In the genomic region with DNA sequence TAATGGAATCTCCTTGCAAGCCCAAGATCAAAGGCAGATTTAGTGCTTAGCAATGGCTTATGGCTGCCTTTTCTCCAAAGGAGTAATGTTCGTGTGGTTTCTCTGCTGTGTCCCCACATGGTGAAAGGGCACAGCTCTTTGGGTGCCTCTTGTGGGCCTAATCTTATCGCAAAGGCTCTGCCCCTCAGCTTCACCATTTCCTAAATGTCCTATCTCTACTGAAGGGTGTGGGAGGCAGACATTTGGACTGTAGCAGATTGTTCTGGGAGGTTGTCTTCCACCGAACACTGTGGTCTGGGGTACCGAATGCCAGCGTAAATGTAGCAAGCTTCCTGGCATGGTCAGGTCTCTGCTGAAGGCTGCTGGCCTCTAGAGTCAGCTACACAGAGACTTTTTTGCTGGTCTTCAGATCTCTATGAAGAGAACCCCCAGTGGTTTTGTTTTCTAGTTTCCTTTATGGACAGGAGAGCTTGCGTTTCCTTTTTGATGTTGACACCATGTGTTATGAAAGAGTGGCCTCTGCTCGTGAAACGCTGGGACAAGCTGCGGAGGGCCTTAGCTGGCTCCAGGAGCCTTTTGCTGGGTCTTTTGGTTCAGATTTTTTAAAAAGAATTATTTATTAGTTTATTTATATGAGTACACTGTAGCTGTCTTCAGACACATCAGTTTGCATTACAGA, we compare ENCODE assay signal across 26 mouse cellular contexts. TPM values are rescaled to one million over a fixed set of nuclear protein-coding genes. Genes with fewer than 3 reads are reported as not detected.
A peak's percentile ranks its signal among the peaks of the same experiment; 100 is the strongest.
DNase-seq lines count a peak whose midpoint lies in the region; ATAC-seq and TF ChIP-seq lines count a peak whose summit lies in the region.
"Had no signal": no experiment of that assay in that cellular context is flagged by ENCODE, and none has a peak within 500 bp of the region (broad histone marks: within the 10 kb centered on the region; RNA-seq: fewer than 3 reads in every experiment).

No protein-coding gene starts in this region.

- TF ChIP-seq POLR2A in small intestine, adult 2 months (IDR thresholded peaks at IDR 0.05; ENCODE audit: low read depth, low read length) = no peak

- peak overlapping the region; percentile 62 for H3K27ac ChIP-seq in gastrocnemius, adult 2 months
- peak overlapping the region; percentile 58 for H3K27ac ChIP-seq in liver, embryonic 14.5 days
- H3K27ac ChIP-seq in small intestine, adult 2 months (ENCODE audit: insufficient read depth, low read depth, low read length) = peak overlapping the region; percentile 28; the same call in 1 of the 2 replicates
- H3K27ac ChIP-seq: forebrain, embryonic 12.5 days; heart, embryonic 15.5 days; neural tube, embryonic 12.5 days; stomach, embryonic 15.5 days had no signal

- TF ChIP-seq CTCF in gastrocnemius, adult 2 months (IDR thresholded peaks at IDR 0.05) = no peak
- no peak for TF ChIP-seq CTCF in liver, embryonic 14.5 days (IDR thresholded peaks at IDR 0.05; ENCODE audit: low read depth)
- no peak for TF ChIP-seq CTCF in small intestine, adult 2 months (IDR thresholded peaks at IDR 0.05; ENCODE audit: extremely low read depth, insufficient read length, insufficient replicate concordance, low read depth, low read length)

- no peak for DNase-seq in gastrocnemius, adult 2 months
- no peak for DNase-seq in gastrocnemius, postnatal 36 days
- peak; percentile 51 for DNase-seq in c-Kit-positive CD71-positive TER-119-negative erythroid progenitor cells, embryonic 14.5 days (ENCODE audit: low read depth)
- peak in 1 of 3 experiments; percentile 44 for DNase-seq in liver, embryonic 14.5 days (ENCODE audit: low read depth in 3 of 3, low spot score in 3 of 3)
- no peak for DNase-seq in thymus, postnatal 4 days
- DNase-seq in kidney, postnatal 14 days = no peak
- DNase-seq: adrenal gland, postnatal 14 days; cerebellum, adult 9-10 months; embryo, embryonic 11 days; kidney, adult 9 months; left cerebral cortex, postnatal 4 days; lung, adult 2 months; lung, postnatal 36 days; midbrain, embryonic 14.5 days; thymus, postnatal 25 days had no signal

- no peaks in the 10 kb centered on the region for H3K9me3 ChIP-seq in liver, embryonic 14.5 days (ENCODE audit: control insufficient read depth, low read length)
- H3K9me3 ChIP-seq: forebrain, embryonic 12.5 days; heart, embryonic 15.5 days; neural tube, embryonic 12.5 days; stomach, embryonic 15.5 days had no signal

- peak; percentile 69 for TF ChIP-seq EP300 in liver, embryonic 14.5 days (IDR thresholded peaks at IDR 0.05; ENCODE audit: low read depth)

- H3K36me3 ChIP-seq in liver, embryonic 14.5 days (replicated peaks; ENCODE audit: control insufficient read depth, insufficient read depth, low read depth) = peaks cover 74% of the 10 kb centered on the region
- peaks cover 49% of the 10 kb centered on the region for H3K36me3 ChIP-seq in small intestine, adult 2 months (ENCODE audit: control insufficient read depth, insufficient read depth, low read length)

- no peak overlapping the region for H3K4me3 ChIP-seq in gastrocnemius, adult 2 months
- H3K4me3 ChIP-seq in liver, embryonic 14.5 days (ENCODE audit: insufficient read depth in 1 of 2, low read depth in 2 of 2, low read length in 2 of 2) = peak overlapping the region in 1 of 2 experiments; percentile 20; a peak in 2 of 4 replicates
- H3K4me3 ChIP-seq in small intestine, adult 2 months (ENCODE audit: low read depth, low read length) = no peak overlapping the region
- H3K4me3 ChIP-seq: forebrain, embryonic 12.5 days; heart, embryonic 15.5 days; neural tube, embryonic 12.5 days; stomach, embryonic 15.5 days had no signal

- H3K4me1 ChIP-seq in liver, embryonic 14.5 days (replicated peaks; ENCODE audit: control insufficient read depth in 2 of 2, insufficient read depth in 2 of 2, low read length in 1 of 2) = peaks cover 22 to 46% of the 10 kb centered on the region in 2 experiments
- H3K4me1 ChIP-seq in small intestine, adult 2 months (ENCODE audit: control insufficient read depth, insufficient read depth, insufficient read length, low read length) = peaks cover 15% of the 10 kb centered on the region; the same call in 1 of the 2 replicates
- H3K4me1 ChIP-seq: forebrain, embryonic 12.5 days; neural tube, embryonic 12.5 days; stomach, embryonic 15.5 days had no signal

- H3K27me3 ChIP-seq in liver, embryonic 14.5 days (ENCODE audit: control insufficient read depth, insufficient read depth, low read length) = no peaks in the 10 kb centered on the region
- no peaks in the 10 kb centered on the region for H3K27me3 ChIP-seq in small intestine, adult 2 months (ENCODE audit: control insufficient read depth, insufficient read depth, low read length)
- H3K27me3 ChIP-seq: forebrain, embryonic 12.5 days; heart, embryonic 15.5 days; neural tube, embryonic 12.5 days; stomach, embryonic 15.5 days had no signal

- peak overlapping the region; percentile 50 for H3K4me2 ChIP-seq in liver, embryonic 14.5 days (ENCODE audit: low read depth)
- H3K4me2 ChIP-seq: forebrain, embryonic 12.5 days; heart, embryonic 15.5 days; neural tube, embryonic 12.5 days; stomach, embryonic 15.5 days had no signal

- 20% methylated on average over 9 of the region's 9 CpGs for WGBS in liver, embryonic 14.5 days (ENCODE audit: insufficient replicate concordance)
- 76% methylated on average over 9 of the region's 9 CpGs for WGBS in small intestine, adult 2 months

- peak overlapping the region; percentile 39 for H3K9ac ChIP-seq in liver, embryonic 14.5 days (replicated peaks)
- H3K9ac ChIP-seq: heart, embryonic 15.5 days; neural tube, embryonic 12.5 days; stomach, embryonic 15.5 days had no signal

- ATAC-seq in liver, embryonic 14.5 days (ENCODE audit: insufficient read depth) = peak; percentile 76

- intact Hi-C loops in gastrocnemius, adult 2 months (cut with DNase I) = no loop called here
- intact Hi-C loops in gastrocnemius, postnatal 36 days (cut with DNase I) = no loop called here

RNA-seq across cellular contexts. Expression of a gene that starts 14.7 kb away (rescaled TPM):
- 10 to 100 TPM; 56.8 to 60.3 TPM for total RNA-seq in gastrocnemius, adult 2 months (2021)
- total RNA-seq in gastrocnemius, postnatal 36 days (2021) = 10 to 100 TPM; 47.3 to 55.3 TPM
- polyA plus RNA-seq in liver, embryonic 14.5 days (2012; rRNA removed) = 86.2 and 108 TPM in 2 replicates
- polyA plus RNA-seq in liver, embryonic 14.5 days (2014; fragmentation: Nextera tagmentation; extraction: Ambion mirVana) = 90.1 and 107 TPM in 2 replicates
- polyA plus RNA-seq in small intestine, adult 2 months (2012; rRNA removed) = 13.3 and 22.7 TPM in 2 replicates

RNA-seq across cellular contexts. Expression of a gene that starts 43.3 kb away (rescaled TPM):
- total RNA-seq in gastrocnemius, adult 2 months (2021) = not detected
- total RNA-seq in gastrocnemius, postnatal 36 days (2021) = not detected
- not detected in 2 replicates for polyA plus RNA-seq in liver, embryonic 14.5 days (2012; rRNA removed)
- polyA plus RNA-seq in liver, embryonic 14.5 days (2014; fragmentation: Nextera tagmentation; extraction: Ambion mirVana) = not detected in 2 replicates
- polyA plus RNA-seq in small intestine, adult 2 months (2012; rRNA removed) = 0.06 and 0.13 TPM in 2 replicates
- total RNA-seq: adrenal gland, postnatal 14 days; gastrocnemius, postnatal 4 days; hematopoietic stem cell, adult 5-6 weeks; layer of hippocampus, postnatal 36 days; left cerebral cortex, postnatal 4 days had no signal
- polyA plus RNA-seq: forebrain, embryonic 12.5 days; heart, embryonic 15.5 days; intestine, embryonic 14.5 days; midbrain, embryonic 14.5 days; neural tube, embryonic 12.5 days had no signal

RNA-seq across cellular contexts. Expression of a gene that starts 51.6 kb away (rescaled TPM):
- total RNA-seq in gastrocnemius, adult 2 months (2021) = not detected
- total RNA-seq in gastrocnemius, postnatal 36 days (2021) = under 1 TPM in 1 of 2 experiments, not detected in 1; 0.03 TPM
- 0.01 and 0.02 TPM in 2 replicates for polyA plus RNA-seq in liver, embryonic 14.5 days (2012; rRNA removed)
- 0.04 TPM in 1 of 2 replicates, not detected in the other for polyA plus RNA-seq in liver, embryonic 14.5 days (2014; fragmentation: Nextera tagmentation; extraction: Ambion mirVana)
- polyA plus RNA-seq in small intestine, adult 2 months (2012; rRNA removed) = not detected in 2 replicates
- total RNA-seq: adrenal gland, postnatal 14 days; gastrocnemius, postnatal 4 days; hematopoietic stem cell, adult 5-6 weeks; layer of hippocampus, postnatal 36 days; left cerebral cortex, postnatal 4 days had no signal
- polyA plus RNA-seq: heart, embryonic 15.5 days; intestine, embryonic 14.5 days; large intestine, adult 2 months; lung, adult 2 months; midbrain, embryonic 14.5 days; spleen, adult 2 months; stomach, embryonic 15.5 days had no signal
